Mouse (Mus musculus): ENCODE results near the gene Tut4.

DNA sequence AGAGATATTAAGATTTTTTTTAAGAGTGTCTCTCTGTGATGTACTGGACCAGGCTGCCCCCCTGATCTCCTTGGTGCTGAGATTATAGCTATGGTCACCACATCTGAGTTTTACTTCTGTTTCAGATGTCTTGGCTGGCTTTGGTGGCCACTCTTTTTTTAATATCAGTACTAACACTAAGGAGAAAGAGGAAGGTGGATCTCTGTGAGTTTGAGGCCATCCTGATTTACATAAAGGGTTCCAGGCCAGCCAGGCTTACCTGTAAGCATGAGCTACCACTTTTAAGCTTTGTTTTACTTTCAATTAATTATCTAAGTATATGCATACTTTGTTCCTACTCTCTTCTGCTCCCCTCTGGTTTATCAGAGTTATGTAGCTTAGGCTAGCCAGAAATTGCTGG is 23.6 kb downstream of the Tut4 start:
- no peak for TF ChIP-seq POLR2A (IDR thresholded peaks at IDR 0.05; ENCODE audit: insufficient read depth, low read depth, low read length)
- TF ChIP-seq CTCF (IDR thresholded peaks at IDR 0.05; ENCODE audit: insufficient read depth, low read depth, low read length), result no peak
